Mouse (Mus musculus): Measurements from ENCODE around the gene Slc17a8. TPM values are rescaled to one million over a fixed set of nuclear protein-coding genes. Genes with fewer than 3 reads are reported as not detected.

Slc17a8 gene
- polyA plus RNA-seq, 1 experiment from 2014 or later = 0.20 TPM

- Histone ChIP-seq H3K4me2 (no peak overlapping the region), H3K9ac (ENCODE audit: low read depth, low read length) (no peak overlapping the region), H3K4me3 (ENCODE audit: low read depth, low read length) (no peak overlapping the region), H3K36me3 (ENCODE audit: control insufficient read depth, insufficient read depth, low read length) (no peaks in the 10 kb centered on the region), H3K9me3 (replicated peaks; ENCODE audit: control insufficient read depth, low read length) (no peaks in the 10 kb centered on the region), H3K4me1 (ENCODE audit: control insufficient read depth, insufficient read depth, low read length) (peaks cover 29% of the 10 kb centered on the region), H3K27ac (ENCODE audit: low read depth, low read length) (no peak overlapping the region), H3K27me3 (ENCODE audit: control insufficient read depth, insufficient read depth, low read length) (no peaks in the 10 kb centered on the region)
- WGBS (ENCODE audit: insufficient replicate concordance) = 72% methylated on average over 2 of the region's 2 CpGs
- no peak for ATAC-seq (replicated peaks; ENCODE audit: insufficient number of reproducible peaks, low FRiP score, low TSS enrichment)
These were observed 89.1 kb downstream of the Slc17a8 start for GRCm38 (mm10) chr10:89531976-89532375.

GRCm38 (mm10) chr10:89531194-89531634 is 89.8 kb downstream of the Slc17a8 start:
- 0 out of 2 replicates have a peak overlapping the region, but pooled peaks have one; percentile 35 for H3K27ac ChIP-seq (ENCODE audit: low read depth, low read length)
- H3K27me3 ChIP-seq (ENCODE audit: control insufficient read depth, insufficient read depth, low read length) = no peaks in the 10 kb centered on the region
- 19% methylated on average over 5 of the region's 5 CpGs for WGBS (ENCODE audit: insufficient replicate concordance)

GRCm38 (mm10) chr10:89527054-89527453 is 94.0 kb downstream of the Slc17a8 start:
- no peaks in the 10 kb centered on the region for H3K9me3 ChIP-seq (replicated peaks; ENCODE audit: control insufficient read depth, low read length)
- H3K4me3 ChIP-seq (ENCODE audit: low read depth, low read length) = no peak overlapping the region
- H3K27ac ChIP-seq (ENCODE audit: low read depth, low read length) = peak overlapping the region; percentile 50
- ATAC-seq (replicated peaks; ENCODE audit: insufficient number of reproducible peaks, low FRiP score, low TSS enrichment) = no peak; the same call in 1 of the 2 replicates
- H3K27me3 ChIP-seq (ENCODE audit: control insufficient read depth, insufficient read depth, low read length) = no peaks in the 10 kb centered on the region
- WGBS (ENCODE audit: insufficient replicate concordance) = 32% methylated on average over 5 of the region's 5 CpGs
- peaks cover 18% of the 10 kb centered on the region for H3K4me1 ChIP-seq (ENCODE audit: control insufficient read depth, insufficient read depth, low read length)
- no peak overlapping the region for H3K9ac ChIP-seq (ENCODE audit: low read depth, low read length)
- no peak overlapping the region for H3K4me2 ChIP-seq
- H3K36me3 ChIP-seq (ENCODE audit: control insufficient read depth, insufficient read depth, low read length) = no peaks in the 10 kb centered on the region

More at GRCm38 (mm10) chr10:89531194-89531634, 89.8 kb downstream of the Slc17a8 start:
- ATAC-seq (replicated peaks; ENCODE audit: insufficient number of reproducible peaks, low FRiP score, low TSS enrichment) = peak; percentile 73
- Histone ChIP-seq H3K9me3 (replicated peaks; ENCODE audit: control insufficient read depth, low read length) (no peaks in the 10 kb centered on the region), H3K9ac (ENCODE audit: low read depth, low read length) (no peak overlapping the region), H3K4me1 (ENCODE audit: control insufficient read depth, insufficient read depth, low read length) (peaks cover 29% of the 10 kb centered on the region), H3K36me3 (ENCODE audit: control insufficient read depth, insufficient read depth, low read length) (no peaks in the 10 kb centered on the region), H3K4me2 (no peak overlapping the region), H3K4me3 (ENCODE audit: low read depth, low read length) (no peak overlapping the region)

- Histone ChIP-seq H3K27ac (ENCODE audit: low read depth, low read length) (no peak overlapping the region), H3K9ac (ENCODE audit: low read depth, low read length) (no peak overlapping the region), H3K9me3 (replicated peaks; ENCODE audit: control insufficient read depth, low read length) (no peaks in the 10 kb centered on the region), H3K4me3 (ENCODE audit: low read depth, low read length) (no peak overlapping the region), H3K4me2 (no peak overlapping the region), H3K4me1 (ENCODE audit: control insufficient read depth, insufficient read depth, low read length) (peaks cover 14% of the 10 kb centered on the region), H3K36me3 (ENCODE audit: control insufficient read depth, insufficient read depth, low read length) (no peaks in the 10 kb centered on the region), H3K27me3 (ENCODE audit: control insufficient read depth, insufficient read depth, low read length) (no peaks in the 10 kb centered on the region)
- 79% methylated on average over 2 of the region's 2 CpGs for WGBS (ENCODE audit: insufficient replicate concordance)
- no peak for ATAC-seq (replicated peaks; ENCODE audit: insufficient number of reproducible peaks, low FRiP score, low TSS enrichment)
These were observed 95.2 kb downstream of the Slc17a8 start for GRCm38 (mm10) chr10:89525823-89526222.

Other genes with a start within 250 kb of the Slc17a8 start
- gene Gas2l3, start 177.3 kb downstream of the Slc17a8 start, polyA plus RNA-seq (2014; fragmentation: Nextera tagmentation; extraction: Ambion mirVana) = 15.3 and 17.6 TPM in 2 replicates
- gene Nr1h4, start 87.7 kb downstream of the Slc17a8 start, polyA plus RNA-seq (2014; fragmentation: Nextera tagmentation; extraction: Ambion mirVana) = 0.97 and 1.1 TPM in 2 replicates
- gene Scyl2, start 65.0 kb upstream of the Slc17a8 start, polyA plus RNA-seq (2014; fragmentation: Nextera tagmentation; extraction: Ambion mirVana) = 9.1 and 10.2 TPM in 2 replicates
- gene Actr6, start 111.0 kb upstream of the Slc17a8 start, polyA plus RNA-seq (2014; fragmentation: Nextera tagmentation; extraction: Ambion mirVana) = 28.2 and 29.6 TPM in 2 replicates
- gene Uhrf1bp1l, start 123.7 kb upstream of the Slc17a8 start, polyA plus RNA-seq (2014; fragmentation: Nextera tagmentation; extraction: Ambion mirVana) = 21.3 and 22.9 TPM in 2 replicates